Mouse (Mus musculus) forelimb bud, embryonic 11.5 days (tissue): ENCODE measurements around the gene Olfr910.

ENCODE experiments used
- DNase-seq: peaks from one replicate; pipeline ENCODE4 v3.0.0-alpha.2; 2012; ENCODE audit warnings: low read depth, low spot score

The Olfr910 gene

DNA sequence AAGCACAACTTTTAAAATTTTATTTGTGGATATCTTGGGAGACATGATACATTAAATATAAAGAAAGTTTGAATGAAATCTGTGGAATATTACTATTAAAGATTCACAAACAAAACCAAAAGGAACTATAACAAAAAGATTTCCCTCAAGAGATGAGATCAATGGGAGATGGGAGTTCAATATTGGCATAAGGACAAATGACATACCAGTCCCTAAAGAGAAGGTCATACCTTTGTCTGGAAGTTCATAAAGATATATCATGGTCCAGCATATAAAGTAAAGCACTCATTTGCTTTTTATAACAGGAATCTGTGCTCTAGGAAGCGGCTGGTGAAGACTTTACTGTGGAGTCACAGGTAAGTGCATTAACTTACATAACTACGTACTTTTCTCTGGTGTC lies at the start of gene Olfr910:
Gene Olfr910 (plus strand): TSS at position 301 of the 400 bp plus-strand sequence.
- no peak for DNase-seq

DNA sequence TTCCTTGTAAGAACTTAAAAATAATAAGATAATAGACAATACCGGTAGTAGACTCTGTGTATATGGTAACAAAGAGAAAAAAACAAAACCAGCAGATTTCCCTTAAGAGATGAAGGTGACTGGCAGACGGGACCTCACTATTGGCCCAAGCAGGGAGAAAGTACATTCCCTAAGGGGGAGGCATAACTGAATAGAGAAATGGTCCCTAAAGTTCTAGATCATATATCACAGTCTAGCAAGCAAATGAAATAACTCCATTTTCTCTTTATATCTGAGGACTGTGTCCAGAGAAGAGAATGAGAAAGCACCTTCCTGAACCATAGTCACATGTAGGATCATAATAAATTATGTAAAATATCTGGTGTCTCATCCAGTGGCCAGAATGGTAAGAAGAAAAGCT lies 42.1 kb upstream of the Olfr910 start, which contains the start of gene Olfr907:
Gene Olfr907 (plus strand): TSS at position 301 of the 400 bp plus-strand sequence.
- no peak for DNase-seq

DNA sequence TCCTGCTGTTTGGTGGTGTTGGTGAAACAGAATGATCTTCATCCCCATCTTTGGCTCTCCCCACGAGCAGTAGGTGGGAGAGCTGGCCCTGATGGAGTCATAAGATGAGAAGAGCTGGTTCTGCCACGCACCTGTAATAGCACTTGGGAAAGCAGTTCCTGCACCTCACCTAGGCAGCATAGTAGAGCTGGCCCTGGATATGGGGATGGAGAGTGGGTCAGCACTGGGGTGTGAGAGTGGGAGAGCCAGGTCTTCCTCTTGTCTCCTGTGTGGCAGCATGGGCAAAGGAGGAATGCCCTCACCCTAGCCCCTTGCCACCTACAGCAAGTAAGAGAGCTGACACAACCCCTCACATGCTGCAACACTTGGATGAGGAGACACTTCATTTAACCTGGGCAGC lies 25.3 kb upstream of the Olfr910 start:
- DNase-seq: no peak

DNA sequence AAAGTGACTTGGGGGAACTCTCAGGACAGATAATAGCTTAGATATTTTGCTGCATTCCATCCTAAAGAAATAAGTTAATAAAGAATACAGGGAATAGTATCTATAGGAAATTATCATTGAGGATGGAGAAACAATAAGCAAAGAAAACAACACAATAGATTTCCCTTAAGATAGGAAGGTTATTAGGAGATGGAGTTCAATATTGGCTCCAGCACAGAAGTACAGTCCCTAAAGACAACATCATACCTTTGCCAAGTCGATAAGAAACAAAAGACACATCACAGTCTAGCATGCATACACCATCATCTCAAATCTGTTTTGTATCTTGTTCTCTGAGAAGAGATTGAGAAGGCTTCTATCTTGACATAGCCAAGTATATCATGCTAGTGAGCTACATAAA lies 16.4 kb upstream of the Olfr910 start, which contains the start of gene Olfr911-ps1:
Gene Olfr911-ps1 (plus strand): TSS at position 301 of the 400 bp plus-strand sequence.
- DNase-seq: no peak

DNA sequence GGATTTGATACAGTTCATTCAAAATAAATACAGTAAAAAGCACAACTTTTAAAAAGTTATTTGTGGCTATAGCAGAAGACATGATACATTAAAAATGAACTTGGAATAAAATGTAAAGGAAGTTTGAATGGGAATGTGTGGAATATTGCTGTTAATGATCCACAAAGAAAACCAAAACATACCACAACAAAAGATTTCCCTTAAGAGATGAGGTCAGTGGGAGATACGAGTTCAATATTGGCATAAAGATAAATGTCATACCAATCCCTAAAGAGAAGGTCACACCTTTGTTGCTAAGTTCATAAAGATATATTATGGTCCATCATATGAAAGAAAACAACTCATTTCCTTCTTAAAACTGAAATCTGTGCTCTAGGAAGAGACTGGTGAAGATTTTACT lies 42.2 kb downstream of the Olfr910 start, which contains the start of gene Olfr912:
Gene Olfr912 (plus strand): TSS at position 301 of the 400 bp plus-strand sequence.
- DNase-seq: no peak
